Mouse (Mus musculus) small intestine, adult 2 months (tissue): Measurements from ENCODE around the gene Mapkapk2. TPM values are rescaled to one million over a fixed set of nuclear protein-coding genes. Genes with fewer than 3 reads are reported as not detected.

ENCODE experiments used
- H3K27ac ChIP-seq: fragments of 200-500 bp; 2 replicates; pipeline ENCODE4 v1.5.1; 2012; ENCODE audit warnings: low read depth, low read length, control low read depth, inconsistent platforms; ENCODE audit not compliant: insufficient read depth
- H3K27me3 ChIP-seq: fragments of 200-500 bp; 2 replicates; pipeline ENCODE4 v1.6.1; 2012; ENCODE audit warnings: mild to moderate bottlenecking, moderate library complexity, low read length, inconsistent platforms; ENCODE audit not compliant: control insufficient read depth, insufficient read depth
- H3K36me3 ChIP-seq: fragments of 200-500 bp; 2 replicates; pipeline ENCODE4 v1.6.1; 2012; ENCODE audit warnings: mild to moderate bottlenecking, low read length, control low read depth, inconsistent platforms; ENCODE audit not compliant: control insufficient read depth, insufficient read depth
- H3K4me1 ChIP-seq: fragments of 200-500 bp; 2 replicates; pipeline ENCODE4 v1.6.1; 2012; ENCODE audit warnings: low read length, inconsistent platforms, mixed read lengths; ENCODE audit not compliant: control insufficient read depth, insufficient read depth, insufficient read length
- H3K4me3 ChIP-seq: fragments of 200-500 bp; 2 replicates; pipeline ENCODE4 v1.5.1; 2012; ENCODE audit warnings: low read depth, mild to moderate bottlenecking, control low read depth, inconsistent platforms, low read length, moderate library complexity
- CTCF ChIP-seq: fragments of 200-500 bp; IDR thresholded peaks from 2 replicates; pipeline ENCODE4 v1.5.1; 2012; ENCODE audit warnings: low read depth, mild to moderate bottlenecking, control low read depth, inconsistent platforms, low read length, moderate library complexity, mixed read lengths; ENCODE audit not compliant: insufficient replicate concordance, insufficient read length; ENCODE audit errors: extremely low read depth
- POLR2A ChIP-seq: fragments of 200-500 bp; IDR thresholded peaks from 2 replicates; pipeline ENCODE4 v1.6.1; 2012; ENCODE audit warnings: low read depth, mild to moderate bottlenecking, control low read depth, inconsistent platforms, low read length, moderate library complexity
- WGBS: fragments of 180-500 bp; shearing (Covaris S2); methylation state at CpG from one replicate; pipeline ENCODE4 v1.1.7; 2018; 5-methylcytosine and 5-hydroxymethylcytosine counted together
- polyA plus RNA-seq: library from polyadenylated mRNA; depleted of rRNA; stranded (reverse); fragments of >200 nt; gene quantifications from 2 replicates; pipeline ENCODE4 v1.2.3, GENCODE M21; 2012

Mapkapk2 gene
- polyA plus RNA-seq, 1 experiment: 61.0 TPM

DNA sequence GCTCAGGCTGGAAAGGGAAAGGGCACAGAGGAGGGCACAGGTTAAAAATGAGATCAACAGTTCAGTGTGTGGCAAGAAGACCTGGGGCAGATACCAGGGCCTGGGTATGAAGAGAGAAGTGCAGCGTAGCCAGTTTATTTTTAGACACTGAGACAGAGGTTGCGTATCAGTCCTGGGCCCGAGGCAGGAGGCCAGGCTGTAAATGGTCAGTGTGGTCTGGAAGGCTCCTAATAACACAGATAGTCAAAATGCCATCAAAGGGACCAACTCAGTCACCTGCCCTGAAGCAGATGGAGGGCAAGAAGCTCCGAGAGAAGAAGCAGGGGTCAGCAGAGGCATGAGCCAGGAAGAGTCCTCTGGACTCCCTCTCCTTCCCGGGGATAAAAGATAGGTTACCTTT, 7.4 kb downstream of the Mapkapk2 start:
- TF ChIP-seq POLR2A (no peak), CTCF (no peak)
- H3K27me3 ChIP-seq: no peaks in the 10 kb centered on the region
- H3K36me3 ChIP-seq: no peaks in the 10 kb centered on the region; the same call in 1 of the 2 replicates
- H3K27ac ChIP-seq: no peak overlapping the region
- 63% methylated on average over 5 of the region's 5 CpGs for WGBS
- H3K4me1 ChIP-seq: peaks cover 28% of the 10 kb centered on the region
- H3K4me3 ChIP-seq: no peak overlapping the region

DNA sequence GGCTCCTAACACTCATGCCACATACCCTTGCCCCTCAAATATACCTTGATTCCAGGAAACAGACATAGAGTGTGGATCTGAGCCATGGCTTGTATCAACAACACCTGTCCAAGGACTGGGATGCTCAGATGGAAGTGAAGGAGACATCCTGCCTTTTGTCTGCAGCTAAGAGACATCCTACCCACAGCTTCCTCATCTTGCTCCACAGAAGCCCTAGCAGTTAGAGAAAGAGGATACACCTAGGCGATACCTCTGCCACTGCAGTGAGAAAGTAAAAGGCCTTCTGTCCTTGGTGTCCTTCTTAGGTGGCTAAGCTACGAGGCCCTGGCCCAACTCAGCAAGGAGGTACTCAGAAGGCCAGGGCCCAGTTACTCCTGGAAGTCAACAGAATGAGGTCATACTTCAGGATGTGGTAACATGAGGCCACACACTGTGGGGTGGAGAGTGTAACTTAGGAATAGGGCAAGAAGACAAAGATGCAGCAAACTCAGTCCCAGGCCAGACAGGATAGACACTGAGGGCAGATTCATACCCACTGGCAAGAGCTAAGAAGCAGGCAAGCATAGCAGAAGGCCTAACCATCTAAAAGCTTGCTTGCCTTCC, 8.0 kb downstream of the Mapkapk2 start:
- no peak overlapping the region for H3K27ac ChIP-seq
- 63% methylated on average over 2 of the region's 2 CpGs for WGBS
- H3K4me1 ChIP-seq: peaks cover 33% of the 10 kb centered on the region

DNA sequence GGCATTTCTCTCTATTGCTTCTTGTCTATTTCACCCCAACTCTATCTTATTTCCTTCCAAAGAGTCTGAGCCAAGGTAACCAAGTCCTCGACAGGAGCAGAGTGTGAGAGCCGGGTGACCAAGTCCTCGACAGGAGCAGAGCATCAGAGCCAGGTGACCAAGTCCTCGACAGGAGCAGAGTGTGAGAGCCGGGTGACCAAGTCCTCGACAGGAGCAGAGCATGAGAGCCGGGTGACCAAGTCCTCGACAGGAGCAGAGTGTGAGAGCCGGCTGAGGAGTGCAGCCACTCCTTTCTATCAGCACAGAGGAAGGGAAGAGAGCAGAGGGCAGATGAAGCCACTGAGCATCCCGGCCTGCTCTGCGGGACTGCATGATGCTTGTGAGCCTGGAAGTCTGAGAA, 9.1 kb downstream of the Mapkapk2 start:
- TF ChIP-seq POLR2A (no peak), CTCF (no peak)
- Histone ChIP-seq H3K27ac (no peak overlapping the region), H3K36me3 (no peaks in the 10 kb centered on the region; the same call in 1 of the 2 replicates), H3K4me1 (peaks cover 39% of the 10 kb centered on the region), H3K4me3 (no peak overlapping the region), H3K27me3 (no peaks in the 10 kb centered on the region)
- 60% methylated on average over 11 of the region's 11 CpGs for WGBS

More for the DNA sequence above, 8.0 kb downstream of the Mapkapk2 start:
- Histone ChIP-seq H3K27me3 (no peaks in the 10 kb centered on the region), H3K4me3 (no peak overlapping the region), H3K36me3 (no peaks in the 10 kb centered on the region; the same call in 1 of the 2 replicates)
- TF ChIP-seq CTCF (no peak), POLR2A (no peak)

DNA sequence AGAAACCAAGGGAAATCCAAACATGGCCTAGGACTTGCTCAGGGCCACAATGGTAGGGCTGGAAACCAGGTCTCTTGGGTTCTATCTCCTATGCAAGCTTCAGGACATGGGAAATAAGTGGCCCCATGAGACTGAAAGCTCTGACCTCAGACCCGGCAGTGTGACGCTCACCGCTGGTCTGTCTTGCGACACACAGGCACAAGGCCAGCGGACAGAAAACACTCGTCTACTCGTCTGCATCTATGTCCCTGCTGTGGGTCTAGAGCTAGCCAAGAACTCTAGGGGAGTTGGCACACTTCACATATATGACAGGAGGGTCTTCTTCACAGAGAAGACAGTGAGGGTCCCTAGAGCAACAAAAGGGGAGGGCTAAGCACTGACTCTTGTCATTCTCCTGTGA, 10.7 kb downstream of the Mapkapk2 start:
- Histone ChIP-seq H3K4me3 (no peak overlapping the region), H3K36me3 (no peaks in the 10 kb centered on the region), H3K4me1 (peaks cover 46% of the 10 kb centered on the region), H3K27me3 (no peaks in the 10 kb centered on the region), H3K27ac (no peak overlapping the region)
- TF ChIP-seq CTCF (no peak), POLR2A (no peak)
- WGBS: 70% methylated on average over 7 of the region's 7 CpGs

DNA sequence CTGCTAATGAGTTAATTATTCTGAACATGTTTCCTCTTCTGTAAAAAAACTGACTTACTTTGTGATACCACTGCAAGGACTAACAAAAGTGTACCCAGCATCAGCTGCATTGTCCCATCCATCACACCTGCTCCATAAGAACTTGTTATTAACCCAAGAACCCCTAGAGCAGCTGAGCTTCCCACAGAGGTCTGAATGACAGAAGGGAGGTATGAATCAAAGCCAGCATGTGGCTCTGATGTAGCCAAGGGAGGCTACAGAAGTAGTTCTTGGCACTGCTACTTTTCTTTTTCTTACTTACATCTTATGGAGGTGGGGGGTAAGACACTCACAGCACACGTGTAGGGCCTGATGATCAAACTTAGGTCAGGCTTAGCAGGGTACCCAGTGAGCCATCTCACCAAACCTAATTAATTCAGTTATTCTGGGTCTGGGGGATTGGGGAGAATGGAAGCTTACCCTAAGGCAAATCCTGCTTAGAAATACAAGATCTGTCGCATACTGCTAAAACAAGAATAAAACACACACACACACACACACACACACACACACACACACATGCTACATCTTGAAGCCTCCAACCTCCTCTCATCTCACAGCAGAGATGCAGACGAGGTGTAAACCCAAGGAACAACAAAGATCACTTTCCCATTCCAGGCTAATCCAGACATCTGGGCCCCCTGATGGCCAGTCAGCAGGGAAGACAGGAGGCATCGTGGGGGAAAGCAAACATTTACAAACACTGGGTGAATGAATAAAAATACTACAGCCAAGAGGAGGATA, 11.5 kb downstream of the Mapkapk2 start:
- TF ChIP-seq CTCF (no peak), POLR2A (no peak)
- peaks cover 41% of the 10 kb centered on the region for H3K4me1 ChIP-seq
- no peaks in the 10 kb centered on the region for H3K27me3 ChIP-seq
- WGBS: 53% methylated on average over 4 of the region's 4 CpGs
- no peak overlapping the region for H3K4me3 ChIP-seq
- H3K36me3 ChIP-seq: no peaks in the 10 kb centered on the region
- no peak overlapping the region for H3K27ac ChIP-seq

DNA sequence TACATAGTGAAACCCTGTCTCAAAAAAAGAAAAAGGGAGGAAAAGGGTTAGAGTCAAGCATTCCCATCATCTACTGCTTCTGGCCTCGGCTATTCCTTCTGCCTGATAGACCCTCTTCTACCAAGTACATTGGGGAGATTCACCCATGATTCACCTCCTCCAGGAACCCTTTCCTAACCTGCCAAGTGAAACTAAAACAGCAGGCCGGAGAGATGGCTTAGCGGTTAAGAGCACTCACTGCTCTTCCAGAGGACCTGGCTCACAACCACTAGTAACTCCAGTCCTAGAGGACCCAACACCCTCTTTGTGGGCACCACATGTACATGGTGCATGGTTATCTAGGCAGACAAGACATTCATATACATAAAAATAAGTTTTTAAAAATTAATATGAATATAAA, 12.4 kb downstream of the Mapkapk2 start:
- WGBS: 59% methylated on average over 3 of the region's 3 CpGs
- Histone ChIP-seq H3K27ac (no peak overlapping the region), H3K4me3 (no peak overlapping the region), H3K4me1 (peaks cover 38% of the 10 kb centered on the region), H3K27me3 (no peaks in the 10 kb centered on the region), H3K36me3 (no peaks in the 10 kb centered on the region)
- TF ChIP-seq CTCF (no peak), POLR2A (no peak)

DNA sequence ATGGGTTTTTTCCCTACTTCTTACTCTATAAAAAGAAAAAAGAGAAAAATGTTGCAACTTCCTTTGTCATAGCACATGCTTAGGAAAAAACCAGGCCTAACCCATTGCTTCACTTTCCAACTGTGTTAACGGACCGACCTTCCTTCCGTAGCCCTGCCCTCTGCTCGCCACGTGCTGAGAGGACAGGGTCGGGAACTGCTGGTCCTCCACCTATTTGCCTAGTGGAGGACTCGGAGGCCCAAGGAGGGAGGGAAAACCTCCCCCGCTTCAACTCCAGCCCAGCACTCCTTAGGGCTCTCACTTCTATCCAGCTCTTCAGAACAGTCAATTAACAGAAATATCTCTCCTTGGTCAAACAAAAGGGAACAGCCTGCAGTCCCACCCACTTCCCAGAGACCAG, 13.3 kb downstream of the Mapkapk2 start:
- no peaks in the 10 kb centered on the region for H3K36me3 ChIP-seq
- no peaks in the 10 kb centered on the region for H3K27me3 ChIP-seq
- H3K27ac ChIP-seq: no peak overlapping the region
- H3K4me1 ChIP-seq: peaks cover 39% of the 10 kb centered on the region
- TF ChIP-seq POLR2A (no peak), CTCF (no peak)
- H3K4me3 ChIP-seq: no peak overlapping the region
- 12% methylated on average over 8 of the region's 8 CpGs for WGBS
